Mouse (Mus musculus) forebrain, embryonic 11.5 days (tissue): ENCODE data around the gene Cdca5. TPM values are rescaled to one million over a fixed set of nuclear protein-coding genes. Genes with fewer than 3 reads are reported as not detected.
"Not testable (repeated sequence)": the region's sequence is repeated elsewhere in the genome, so short reads cannot be mapped to it uniquely, and the experiment has no call there.

Source experiments
- ATAC-seq: fragments of 200-750 bp; cut with Nextera tagmentation; replicated peaks from 2 replicates; pipeline ENCODE4 v1.8.0; 2017; ENCODE audit warnings: moderate TSS enrichment; ENCODE audit not compliant: low FRiP score
- DNase-seq: peaks from one replicate; pipeline ENCODE4 v3.0.0-alpha.2; 2017; ENCODE audit warnings: low spot score
- H3K27ac ChIP-seq: fragments of 300-500 bp; sonication (generic); 2 replicates; pipeline ENCODE4 v1.5.1; 2014; ENCODE audit warnings: low read depth, low read length
- H3K27me3 ChIP-seq: fragments of 300-500 bp; sonication (generic); 2 replicates; pipeline ENCODE4 v1.6.1; 2014; ENCODE audit warnings: mild to moderate bottlenecking, low read length, mixed read lengths; ENCODE audit not compliant: control insufficient read depth, insufficient read depth
- H3K36me3 ChIP-seq: fragments of 300-500 bp; sonication (generic); 2 replicates; pipeline ENCODE4 v1.6.1; 2014; ENCODE audit warnings: mild to moderate bottlenecking, low read length, moderate library complexity, mixed read lengths; ENCODE audit not compliant: control insufficient read depth, insufficient read depth
- H3K4me1 ChIP-seq: fragments of 300-500 bp; sonication (generic); replicated peaks from 2 replicates; pipeline ENCODE4 v1.6.1; 2014; ENCODE audit warnings: low read length, mixed read lengths; ENCODE audit not compliant: control insufficient read depth, insufficient read depth
- H3K4me2 ChIP-seq: fragments of 300-500 bp; sonication (generic); 2 replicates; pipeline ENCODE4 v1.6.1; 2014; ENCODE audit warnings: low read depth, mild to moderate bottlenecking, low read length, moderate library complexity, mixed read lengths; ENCODE audit not compliant: severe bottlenecking
- H3K4me3 ChIP-seq: fragments of 300-500 bp; sonication (generic); 2 replicates; pipeline ENCODE4 v1.5.1; 2014; ENCODE audit warnings: low read depth, low read length
- H3K9ac ChIP-seq: fragments of 300-500 bp; sonication (generic); 2 replicates; pipeline ENCODE4 v1.6.1; 2014; ENCODE audit warnings: low read length
- H3K9me3 ChIP-seq: fragments of 300-500 bp; sonication (generic); 2 replicates; pipeline ENCODE4 v1.6.1; 2016; ENCODE audit warnings: low read length, mixed read lengths; ENCODE audit not compliant: control insufficient read depth
- WGBS: fragments of 180-500 bp; shearing (Covaris S2); extraction: QIAGEN DNeasy Blood & Tissue Kit; methylation state at CpG from one replicate; pipeline ENCODE4 v1.1.7; 2014; 5-methylcytosine and 5-hydroxymethylcytosine counted together
- polyA plus RNA-seq: library from polyadenylated mRNA; unstranded; fragments of >200 nt; fragmentation: Nextera tagmentation; extraction: Ambion mirVana; gene quantifications from 2 replicates; pipeline ENCODE4 v1.2.1, GENCODE M21; 2014

Gene Cdca5
- 75.5 and 76.7 TPM in 2 replicates for polyA plus RNA-seq

- ATAC-seq (peak; percentile 87), DNase-seq (peak; percentile 98)
- peak within 1 kb of the TSS; percentile 61 for H3K9ac ChIP-seq
- no peaks in the 10 kb centered on the region for H3K27me3 ChIP-seq
- no peaks in the 10 kb centered on the region; the same call in 1 of the 2 replicates for H3K36me3 ChIP-seq
- peak within 1 kb of the TSS; percentile 93 for H3K4me2 ChIP-seq
- H3K4me3 ChIP-seq = peak within 1 kb of the TSS; percentile 83
- under 1% methylated on average over 58 of the region's 58 CpGs for WGBS
- H3K27ac ChIP-seq = peak within 1 kb of the TSS; percentile 51; the same call in 1 of the 2 replicates
- peaks cover 8% of the 10 kb centered on the region; the same call in 1 of the 2 replicates for H3K4me1 ChIP-seq
- no peaks in the 10 kb centered on the region for H3K9me3 ChIP-seq
Measured at GRCm38 (mm10) chr19:6084478-6085248, at the start of gene Cdca5, which contains the start of gene Zfpl1. Cdca5 (plus strand) TSS chr19:6084983. Zfpl1 (minus strand) TSS chr19:6084956.

- no peak overlapping the region for H3K9ac ChIP-seq
- no peak overlapping the region for H3K4me2 ChIP-seq
- H3K9me3 ChIP-seq = no peaks in the 10 kb centered on the region
- no peak overlapping the region for H3K4me3 ChIP-seq
- H3K27me3 ChIP-seq = no peaks in the 10 kb centered on the region
- ATAC-seq = no peak
- no peak overlapping the region for H3K27ac ChIP-seq
- DNase-seq = no peak
- no peaks in the 10 kb centered on the region for H3K4me1 ChIP-seq
- no peaks in the 10 kb centered on the region for H3K36me3 ChIP-seq
- WGBS = 78% methylated on average over 9 of the region's 9 CpGs
Measured at GRCm38 (mm10) chr19:6035966-6036585, 48.7 kb upstream of the Cdca5 start.

DNA sequence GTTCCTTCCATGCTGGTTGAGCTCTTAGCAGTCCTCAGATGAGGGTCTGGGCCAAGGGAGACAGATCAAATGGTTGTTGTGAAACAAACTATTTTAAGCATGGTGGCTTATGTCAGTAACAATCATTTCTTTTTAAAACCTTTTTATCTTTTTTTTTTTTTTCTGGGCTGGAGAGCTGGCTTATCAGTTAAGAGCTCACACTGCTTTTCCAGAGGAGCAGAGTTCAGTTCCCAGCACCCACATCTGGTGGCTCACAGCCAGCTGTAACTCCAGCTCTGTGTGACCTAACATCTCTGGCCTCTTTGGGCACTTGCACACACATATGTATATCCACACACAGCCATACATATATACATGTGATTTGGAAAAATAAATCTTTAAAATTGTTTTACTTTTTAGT is 47.1 kb upstream of the Cdca5 start:
- H3K27me3 ChIP-seq = no peaks in the 10 kb centered on the region
- no peak for ATAC-seq

GRCm38 (mm10) chr19:6038326-6038725 is 46.5 kb upstream of the Cdca5 start:
- no peaks in the 10 kb centered on the region for H3K4me1 ChIP-seq
- no peak overlapping the region for H3K27ac ChIP-seq
- H3K9me3 ChIP-seq = no peaks in the 10 kb centered on the region
- no peak for ATAC-seq
- H3K36me3 ChIP-seq = no peaks in the 10 kb centered on the region
- H3K4me3 ChIP-seq = no peak overlapping the region
- H3K9ac ChIP-seq = no peak overlapping the region
- H3K27me3 ChIP-seq = no peaks in the 10 kb centered on the region
- DNase-seq = peak; percentile 39
- 85% methylated on average over 7 of the region's 7 CpGs for WGBS
- no peak overlapping the region for H3K4me2 ChIP-seq

More for the DNA sequence above, 47.1 kb upstream of the Cdca5 start:
- no peaks in the 10 kb centered on the region for H3K9me3 ChIP-seq
- DNase-seq = no peak
- no peaks in the 10 kb centered on the region for H3K36me3 ChIP-seq
- no peak overlapping the region for H3K9ac ChIP-seq
- no peak overlapping the region for H3K4me2 ChIP-seq
- H3K4me1 ChIP-seq = no peaks in the 10 kb centered on the region
- H3K4me3 ChIP-seq = no peak overlapping the region
- no peak overlapping the region for H3K27ac ChIP-seq

DNA sequence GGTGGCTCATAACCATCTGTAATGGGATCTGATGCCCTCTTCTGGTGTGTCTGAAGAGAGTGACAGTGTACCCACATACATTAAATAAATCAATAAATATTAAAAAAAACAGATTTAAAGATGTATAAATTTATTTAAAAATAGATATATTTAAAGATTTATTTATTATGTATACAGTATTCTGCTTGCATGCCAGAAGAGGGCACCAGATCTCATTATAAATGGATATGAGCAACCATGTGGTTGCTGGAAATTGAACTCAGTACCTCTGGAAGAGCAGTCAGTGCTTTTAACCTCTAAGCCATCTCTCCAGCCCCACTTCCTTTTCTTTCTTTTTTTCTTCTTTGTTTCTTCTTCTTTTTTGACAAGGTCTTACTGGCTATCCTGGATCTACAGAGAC is 44.8 kb upstream of the Cdca5 start:
- no peak overlapping the region for H3K4me2 ChIP-seq
- ATAC-seq = no peak
- H3K4me1 ChIP-seq = 0 out of 2 replicates have a peak, but pooled peaks cover under 1% of the 10 kb centered on the region
- DNase-seq = no peak
- no peak overlapping the region for H3K9ac ChIP-seq
- no peaks in the 10 kb centered on the region for H3K36me3 ChIP-seq
- H3K4me3 ChIP-seq = no peak overlapping the region
- no peaks in the 10 kb centered on the region for H3K27me3 ChIP-seq
- no peaks in the 10 kb centered on the region for H3K9me3 ChIP-seq
- H3K27ac ChIP-seq = no peak overlapping the region

- no peak for ATAC-seq
- Histone ChIP-seq H3K4me2 (no peak overlapping the region), H3K27me3 (no peaks in the 10 kb centered on the region), H3K36me3 (no peaks in the 10 kb centered on the region), H3K4me3 (no peak overlapping the region), H3K9me3 (no peaks in the 10 kb centered on the region), H3K27ac (no peak overlapping the region), H3K4me1 (peaks cover 5% of the 10 kb centered on the region; the same call in 1 of the 2 replicates), H3K9ac (no peak overlapping the region)
- WGBS = 88% methylated on average over 9 of the region's 9 CpGs
- DNase-seq = peak; percentile 47
Measured at GRCm38 (mm10) chr19:6042293-6042692, 42.5 kb upstream of the Cdca5 start.

DNA sequence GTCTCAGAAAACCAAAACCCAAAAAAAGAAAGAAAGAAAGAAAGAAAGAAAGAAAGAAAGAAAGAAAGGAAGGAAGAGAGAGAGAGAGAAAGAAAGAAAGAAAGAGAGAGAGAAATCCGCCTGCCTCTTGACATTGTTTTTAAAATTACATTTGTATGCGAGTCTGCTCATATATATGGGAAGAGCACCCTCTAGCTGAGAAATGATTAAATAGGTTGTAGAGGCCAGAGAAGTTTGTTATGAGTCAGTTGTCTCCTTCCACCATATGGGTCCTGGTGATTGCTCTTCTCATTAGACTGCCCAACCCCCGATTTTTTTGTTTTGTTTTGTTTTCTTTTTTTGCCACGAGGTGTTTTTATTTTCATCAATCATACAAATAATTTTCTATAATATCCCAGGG is 40.7 kb upstream of the Cdca5 start:
- ATAC-seq = not testable (repeated sequence)
- 75% methylated on average over 4 of the region's 4 CpGs for WGBS

DNA sequence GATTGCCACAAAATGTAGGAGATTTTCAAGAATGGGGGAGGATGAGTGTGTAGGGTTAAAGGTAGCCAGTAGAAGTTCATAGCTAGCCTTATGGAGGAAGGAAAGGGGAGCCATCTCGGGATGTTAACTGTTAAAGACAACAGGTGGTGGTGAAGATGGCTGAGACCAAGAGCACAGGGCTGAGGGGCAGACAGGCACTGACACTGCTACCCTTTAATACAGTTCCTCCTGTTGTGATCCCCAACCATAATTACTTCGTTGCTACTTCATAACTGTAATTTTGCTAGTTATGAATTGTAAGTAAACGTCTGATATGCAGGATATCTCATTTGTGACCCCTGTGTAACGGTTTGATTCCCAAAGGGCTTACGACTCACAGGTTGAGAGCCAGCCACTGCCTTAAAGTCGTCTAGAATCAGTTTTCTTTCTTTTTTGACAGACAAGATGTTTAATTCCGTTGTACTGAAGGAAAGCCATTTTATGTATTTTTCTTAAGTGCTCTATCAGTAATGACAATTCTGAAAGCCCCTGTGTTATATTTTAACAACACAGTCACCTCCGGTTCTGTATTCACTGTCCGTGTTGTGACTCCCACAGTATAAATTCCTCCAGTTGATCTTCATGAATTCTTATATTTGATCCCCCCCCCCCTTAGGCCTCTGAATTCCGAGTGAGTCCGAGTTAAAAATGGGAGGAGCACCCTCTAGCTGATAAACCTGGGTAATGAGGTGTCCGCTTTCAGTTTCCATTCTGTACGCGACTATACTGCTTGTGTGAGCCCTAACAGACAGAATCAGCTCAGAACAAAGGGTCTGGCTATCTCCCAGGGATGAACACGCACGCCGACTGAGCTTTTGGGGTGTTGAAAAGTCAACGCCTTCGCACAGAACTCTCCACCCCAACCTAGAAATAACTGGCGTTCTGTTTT is 39.2 kb upstream of the Cdca5 start:
- Histone ChIP-seq H3K9ac (peak overlapping the region; percentile 96), H3K4me3 (peak overlapping the region; percentile 88), H3K4me1 (peaks cover 12% of the 10 kb centered on the region), H3K27me3 (no peaks in the 10 kb centered on the region), H3K4me2 (peak overlapping the region; percentile 95), H3K9me3 (no peaks in the 10 kb centered on the region), H3K36me3 (peaks cover 12% of the 10 kb centered on the region; the same call in 1 of the 2 replicates), H3K27ac (peak overlapping the region; percentile 98)
- no peak for DNase-seq
- 24% methylated on average over 20 of the region's 20 CpGs for WGBS
- peak; percentile 49 for ATAC-seq

More for the DNA sequence above, 40.7 kb upstream of the Cdca5 start:
- H3K9ac ChIP-seq, H3K36me3 ChIP-seq, H3K4me3 ChIP-seq, H3K4me2 ChIP-seq, DNase-seq, H3K9me3 ChIP-seq, H3K27me3 ChIP-seq, H3K27ac ChIP-seq: not testable (repeated sequence)
- peaks cover 12% of the 10 kb centered on the region for H3K4me1 ChIP-seq
